Mouse (Mus musculus) kidney, adult 2 months (tissue): ENCODE measurements around the gene Rfx2.

Experiments
- CTCF ChIP-seq: fragments of 200-500 bp; conservative IDR thresholded peaks from 2 replicates; pipeline ENCODE4 v1.5.1; 2011; ENCODE audit warnings: low read depth, mild to moderate bottlenecking, control low read depth, low read length, moderate library complexity, mixed read lengths; ENCODE audit not compliant: insufficient read depth, insufficient read length
- POLR2A ChIP-seq: fragments of 200-500 bp; IDR thresholded peaks from one replicate; pipeline ENCODE4 v1.6.1; 2011; ENCODE audit warnings: low read depth, low read length, control low read depth

DNA sequence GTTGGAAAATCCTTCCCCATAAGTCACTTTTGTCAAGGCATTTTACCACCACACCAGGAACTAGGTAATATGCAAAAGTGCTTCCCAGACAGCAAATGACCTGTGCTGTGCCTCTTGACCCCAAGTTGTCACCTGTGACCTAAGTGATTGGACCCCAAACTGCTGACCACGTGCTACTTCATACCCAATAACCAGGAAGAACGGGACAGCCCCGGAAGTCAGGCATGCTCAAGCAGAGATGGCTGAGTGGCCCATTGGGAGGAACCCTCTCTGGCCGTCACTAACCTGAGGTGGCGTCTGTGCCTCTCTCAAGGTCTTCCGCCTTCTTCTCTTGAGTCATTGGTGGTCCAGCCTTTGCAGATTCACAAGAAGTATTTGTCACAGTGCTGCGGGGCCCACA is 41.7 kb upstream of the Rfx2 start:
- TF ChIP-seq POLR2A (no peak), CTCF (no peak)
